Comparison of ENCODE assay signal across 8 mouse cellular contexts in the genomic region with DNA sequence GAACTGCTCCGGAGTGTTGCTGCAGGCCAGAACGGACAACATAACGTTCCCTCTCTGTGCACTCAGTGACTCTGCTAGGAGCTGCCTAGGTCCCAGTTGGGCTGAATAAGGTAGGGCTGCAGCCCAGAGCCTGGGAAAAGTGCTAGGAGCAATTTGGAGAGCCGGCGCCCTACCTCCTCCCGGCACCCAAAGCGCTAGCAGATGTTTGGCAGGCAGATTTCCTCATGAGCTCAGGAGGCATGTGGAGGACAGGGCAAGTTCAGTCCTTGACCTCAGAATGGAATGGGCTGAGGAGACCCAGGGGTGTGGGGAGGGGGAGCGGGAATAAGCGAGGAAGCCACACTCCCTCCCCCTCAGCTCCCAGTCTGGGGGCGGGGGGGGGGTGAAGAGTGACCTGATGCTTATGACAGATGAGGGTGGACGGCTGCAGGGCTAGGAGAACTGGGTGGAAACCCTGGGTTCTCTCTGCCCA.
DNase-seq lines count a peak whose midpoint lies in the region; ATAC-seq and TF ChIP-seq lines count a peak whose summit lies in the region.

No protein-coding gene starts in this region.

- ATAC-seq in heart, embryonic 16.5 days (replicated peaks; ENCODE audit: extremely low read depth, insufficient read depth, low FRiP score): peak; percentile 30; the same call in 1 of the 2 replicates
- ATAC-seq in limb, embryonic 15.5 days (ENCODE audit: insufficient number of reproducible peaks, low FRiP score, low TSS enrichment, low read depth): peak; percentile 61

- no peak overlapping the region for H3K4me2 ChIP-seq in heart, embryonic 16.5 days (ENCODE audit: low read depth, low read length)
- H3K4me2 ChIP-seq in limb, embryonic 15.5 days: no peak overlapping the region

- DNase-seq in kidney, adult 2 months: peak; percentile 42
- DNase-seq in kidney, adult 18-20 months: no peak
- DNase-seq in fibroblast of lung, adult 2 months (ENCODE audit: low read depth): peak; percentile 35
- DNase-seq in Muller cell, postnatal 12 days (ENCODE audit: inconsistent ontology term): no peak
- no peak for DNase-seq in thymus, postnatal 14 days
- no peak for DNase-seq in left cerebral cortex, postnatal 4 days

- H3K9ac ChIP-seq in heart, embryonic 16.5 days (ENCODE audit: low read length): no peak overlapping the region
- H3K9ac ChIP-seq in limb, embryonic 15.5 days: no peak overlapping the region

- no peaks in the 10 kb centered on the region for H3K36me3 ChIP-seq in kidney, adult 2 months (ENCODE audit: control insufficient read depth, insufficient read depth, low read length)
- no peaks in the 10 kb centered on the region for H3K36me3 ChIP-seq in heart, embryonic 16.5 days (ENCODE audit: control insufficient read depth, insufficient read depth)
- H3K36me3 ChIP-seq in limb, embryonic 15.5 days: no peaks in the 10 kb centered on the region

- H3K9me3 ChIP-seq in heart, embryonic 16.5 days (replicated peaks; ENCODE audit: control insufficient read depth, low read length): no peaks in the 10 kb centered on the region
- H3K9me3 ChIP-seq in limb, embryonic 15.5 days: no peaks in the 10 kb centered on the region

- no peak for TF ChIP-seq POLR2A in kidney, adult 2 months (IDR thresholded peaks at IDR 0.05; ENCODE audit: low read depth, low read length)

- no peak overlapping the region for H3K4me3 ChIP-seq in kidney, adult 2 months (ENCODE audit: insufficient read depth, low read depth, low read length)
- H3K4me3 ChIP-seq in heart, embryonic 16.5 days (ENCODE audit: low read length): no peak overlapping the region
- H3K4me3 ChIP-seq in limb, embryonic 15.5 days: no peak overlapping the region

- intact Hi-C loops in left cerebral cortex, postnatal 4 days (cut with DNase I): no loop called here

- H3K27ac ChIP-seq in kidney, adult 2 months (ENCODE audit: insufficient read depth, low read depth, low read length): no peak overlapping the region
- no peak overlapping the region for H3K27ac ChIP-seq in heart, embryonic 16.5 days (ENCODE audit: low read length)
- peak overlapping the region; percentile 73 for H3K27ac ChIP-seq in limb, embryonic 15.5 days

- TF ChIP-seq CTCF in kidney, adult 2 months (conservative IDR thresholded peaks at IDR 0.05; ENCODE audit: insufficient read depth, insufficient read length, low read depth, low read length): no peak

- H3K4me1 ChIP-seq in kidney, adult 2 months (ENCODE audit: control insufficient read depth, insufficient read depth, low read length): no peaks in the 10 kb centered on the region
- no peaks in the 10 kb centered on the region; the same call in none of the 2 replicates for H3K4me1 ChIP-seq in heart, embryonic 16.5 days (ENCODE audit: control insufficient read depth, insufficient read depth, low read length)
- H3K4me1 ChIP-seq in limb, embryonic 15.5 days: peaks cover 18% of the 10 kb centered on the region

- no peaks in the 10 kb centered on the region for H3K27me3 ChIP-seq in kidney, adult 2 months (replicated peaks; ENCODE audit: control insufficient read depth, insufficient read depth, low read length)
- no peaks in the 10 kb centered on the region for H3K27me3 ChIP-seq in heart, embryonic 16.5 days (ENCODE audit: control insufficient read depth, insufficient read depth, low read length)
- H3K27me3 ChIP-seq in limb, embryonic 15.5 days: no peaks in the 10 kb centered on the region

- 50% methylated on average over 11 of the region's 11 CpGs for WGBS in kidney, adult 2 months
- 38% methylated on average over 11 of the region's 11 CpGs for WGBS in heart, embryonic 16.5 days
- WGBS in limb, embryonic 15.5 days: 22% methylated on average over 11 of the region's 11 CpGs

Comparison
In these comparisons a context has a peak if more than half of its experiments do, and no peak if none do; other contexts are left out.
1. DNase-seq: peak in kidney, adult 2 months (single experiment) and fibroblast of lung, adult 2 months (single experiment); none in kidney, adult 18-20 months (single experiment), Muller cell, postnatal 12 days (single experiment), thymus, postnatal 14 days (single experiment) and left cerebral cortex, postnatal 4 days (single experiment).